Mouse (Mus musculus) MN1 (cell line): ENCODE results near the gene Slc16a7.

Experiments
- DNase-seq: peaks from one replicate; pipeline ENCODE4 v3.0.0-alpha.2; 2016; ENCODE audit warnings: low spot score

Gene Slc16a7

DNA sequence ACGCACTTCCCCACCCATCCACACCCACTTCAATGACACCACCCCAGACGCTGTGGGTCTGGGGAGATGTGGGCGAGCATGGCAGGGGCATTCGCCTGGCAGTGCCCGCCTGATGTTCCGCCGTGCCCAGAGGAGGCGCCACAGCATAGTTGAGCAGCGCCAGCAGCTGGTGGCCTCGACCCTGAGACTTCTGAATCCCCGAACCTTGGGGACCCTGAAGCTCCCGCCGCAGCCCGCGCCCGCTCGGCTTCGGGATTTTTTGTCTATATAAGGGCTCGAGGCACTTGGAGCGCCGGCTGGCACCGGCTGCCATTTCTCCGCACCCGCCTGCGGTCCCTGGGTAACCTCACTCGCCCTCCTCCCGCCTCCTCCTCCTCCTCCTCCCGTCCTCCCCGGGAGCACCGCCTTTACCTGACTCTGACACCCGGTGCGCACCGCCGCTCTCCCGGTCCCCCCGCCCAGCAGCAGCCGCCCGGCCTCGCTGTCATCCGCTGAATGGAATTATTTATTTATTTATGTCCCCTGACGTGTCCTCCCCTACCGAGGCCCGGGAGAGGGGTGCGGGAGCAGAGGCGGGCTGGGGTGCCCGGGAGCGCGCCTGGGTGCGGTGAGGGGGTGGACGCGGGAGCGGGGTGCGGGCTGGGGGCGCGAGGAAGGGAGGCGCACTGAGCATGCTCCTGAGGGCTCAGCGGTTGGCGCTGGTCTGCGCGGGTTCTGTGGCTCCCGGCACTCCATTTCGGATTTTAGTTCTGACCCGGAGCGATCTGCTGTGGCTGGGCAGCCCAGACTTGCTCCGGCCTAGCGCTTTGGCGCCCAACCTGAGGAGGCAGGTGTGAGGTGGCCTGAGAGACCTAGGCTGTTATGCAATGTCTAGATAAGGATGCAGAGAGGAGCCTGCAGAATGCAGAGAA lies at the start of gene Slc16a7:
Gene Slc16a7 (minus strand): TSS at position 590 of the 911 bp plus-strand sequence.
- DNase-seq, result no peak

- DNase-seq, result no peak
Observed at GRCm38 (mm10) chr10:125418795-125419194, 29.5 kb upstream of the Slc16a7 start.

GRCm38 (mm10) chr10:125399796-125400195 lies 10.5 kb upstream of the Slc16a7 start:
- no peak for DNase-seq

DNA sequence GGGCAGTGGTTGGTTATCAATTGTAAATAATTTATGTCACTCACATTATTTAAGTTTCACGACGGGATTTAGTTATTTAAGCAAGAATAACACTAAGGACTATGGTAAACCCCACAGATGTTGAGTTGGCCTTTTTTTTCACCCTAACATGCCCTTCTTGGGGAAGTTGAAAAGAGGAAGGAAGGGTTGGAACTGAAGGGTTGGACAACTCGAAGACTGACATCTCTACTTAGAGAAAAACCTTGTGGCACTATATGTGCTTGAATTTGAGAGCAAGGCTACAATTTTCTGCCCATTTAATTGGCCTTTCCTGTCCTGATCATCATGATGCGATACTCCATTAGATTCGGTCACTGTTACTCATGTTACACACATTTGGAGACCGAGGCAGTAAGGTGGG lies 746 bp upstream of the Slc16a7 start:
- DNase-seq, result no peak

DNA sequence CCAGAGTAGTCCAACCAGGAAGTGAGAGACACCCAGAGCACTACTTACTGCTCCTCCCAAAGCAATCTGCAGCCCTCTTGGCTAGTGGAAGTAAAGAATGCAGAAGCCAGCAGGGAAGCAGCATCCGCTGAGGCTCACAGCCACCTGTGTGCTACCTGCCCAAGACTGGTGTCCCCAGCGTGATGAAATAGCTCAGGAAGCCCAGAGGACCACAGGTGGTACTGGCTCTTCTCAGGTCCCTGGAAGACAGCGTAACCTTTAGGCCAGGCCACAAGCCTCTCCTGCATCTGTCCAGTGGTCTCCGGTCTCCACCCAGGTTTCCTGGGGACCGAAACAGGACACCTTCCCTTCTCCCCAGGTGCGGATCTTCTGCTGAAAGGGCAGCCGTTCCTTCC lies 787 bp downstream of the Slc16a7 start:
- DNase-seq, result no peak

DNA sequence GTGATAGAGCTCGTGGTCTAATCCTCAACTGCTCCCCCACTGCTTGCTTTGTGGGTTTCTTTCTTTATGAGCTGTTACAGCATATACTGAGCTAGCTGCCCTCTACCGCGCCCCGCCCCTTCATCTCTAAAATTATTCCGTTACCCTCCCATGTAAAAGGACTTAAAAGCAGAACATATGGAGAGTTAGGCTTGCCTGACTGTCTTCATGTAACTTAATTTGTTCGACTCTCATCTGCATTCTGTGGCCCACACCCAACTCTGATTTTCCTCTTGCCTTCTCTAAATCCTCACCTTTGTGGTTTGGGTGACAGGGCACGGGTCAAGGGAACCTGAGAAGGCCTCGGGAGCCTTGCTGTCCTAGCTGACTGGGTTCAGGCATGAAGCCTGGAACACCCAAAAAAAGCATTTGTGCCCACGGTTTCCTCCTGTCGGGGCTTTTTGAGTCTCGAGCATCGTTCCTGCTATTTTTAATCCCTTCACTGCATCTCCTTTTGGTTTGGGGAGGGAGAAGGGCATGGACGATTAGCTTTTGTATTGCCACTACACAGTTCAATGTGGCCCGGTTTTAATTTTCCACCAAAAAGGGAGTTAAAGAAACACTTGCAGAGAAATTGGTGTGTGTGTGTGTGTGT lies 1.4 kb downstream of the Slc16a7 start:
- DNase-seq, result no peak

DNA sequence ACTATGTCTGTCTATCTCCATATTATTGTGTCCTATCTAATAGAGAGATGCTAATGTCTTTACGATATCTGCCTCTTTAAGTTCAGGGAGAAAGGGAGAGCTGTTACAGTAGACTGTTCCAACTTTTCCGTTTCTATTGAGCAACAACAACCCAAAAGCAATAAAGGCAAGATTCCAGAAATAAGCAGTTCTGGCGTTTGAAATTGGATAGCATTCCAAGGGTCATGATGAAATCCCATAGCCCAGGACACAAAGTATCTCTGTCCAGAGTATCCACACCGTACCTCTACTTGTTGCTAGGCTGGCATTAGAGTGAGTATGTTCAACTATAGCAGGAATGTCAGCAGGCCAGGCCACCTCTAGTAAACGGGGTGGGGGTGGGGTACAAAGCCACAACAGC lies 13.7 kb downstream of the Slc16a7 start:
- DNase-seq, result no peak

DNA sequence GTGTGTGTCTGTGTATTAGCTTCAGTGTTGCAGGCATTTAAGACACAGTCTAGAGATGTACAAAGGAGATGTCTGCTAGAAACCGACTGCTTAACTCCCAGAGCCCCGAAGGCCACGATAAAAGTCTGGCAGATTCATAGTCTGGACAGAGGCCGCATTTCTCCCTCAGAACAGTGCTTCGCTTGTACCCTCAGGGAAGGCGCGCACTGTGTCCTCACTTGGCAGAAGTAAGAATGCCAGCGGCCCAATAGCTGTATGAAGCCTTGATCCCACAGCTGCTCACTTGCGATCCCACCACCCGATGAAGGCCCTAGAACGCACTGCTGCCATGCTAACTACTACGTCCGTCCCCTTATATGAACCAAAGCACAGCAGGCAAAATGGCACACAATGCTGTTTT lies 16.6 kb downstream of the Slc16a7 start:
- no peak for DNase-seq

DNA sequence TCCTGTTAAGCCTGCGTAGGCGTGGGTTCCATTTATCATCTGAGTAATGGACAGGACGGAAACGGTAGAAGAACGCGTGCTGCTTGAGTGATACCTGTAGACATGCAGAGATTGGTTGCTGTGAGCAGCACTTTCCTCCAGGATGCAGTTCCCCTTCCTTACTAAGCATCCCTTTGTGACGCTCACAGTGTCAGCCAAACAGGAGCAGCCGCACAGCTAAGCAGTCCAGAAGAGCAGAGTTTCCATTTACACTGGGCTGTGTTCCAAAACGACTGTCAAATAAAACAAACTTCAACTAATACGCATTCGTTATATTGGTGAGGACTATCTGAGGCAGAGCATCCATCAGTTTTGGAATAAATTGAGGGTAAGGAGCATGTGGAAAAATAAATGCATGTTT lies 17.8 kb downstream of the Slc16a7 start:
- DNase-seq, result no peak

DNA sequence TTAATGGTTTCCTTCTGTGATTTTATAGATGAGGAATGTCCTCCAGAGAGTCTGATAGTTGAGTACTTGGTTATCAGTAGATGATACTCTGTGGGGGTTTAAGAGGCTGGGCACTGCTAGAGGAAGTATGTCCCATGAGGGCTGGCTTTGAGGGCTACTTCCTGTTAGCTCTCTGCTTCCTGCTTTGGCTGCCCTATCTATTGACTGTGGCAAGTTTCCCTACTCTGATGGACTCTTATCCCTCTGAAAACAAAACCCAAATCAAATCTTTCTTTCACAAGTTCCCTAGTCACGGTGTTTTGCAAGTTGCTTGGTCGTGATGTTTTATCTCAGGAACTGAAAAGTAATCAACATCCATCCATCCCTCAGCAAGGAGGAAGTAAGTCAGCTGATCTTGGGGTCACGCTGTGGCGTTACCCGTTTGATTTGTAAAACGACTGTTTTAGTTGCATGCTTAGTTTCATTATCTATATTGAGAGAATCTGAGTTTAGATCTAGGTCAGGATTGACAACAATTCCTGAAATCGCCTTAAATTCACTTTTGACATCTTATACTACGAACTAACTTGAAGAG lies 19.1 kb downstream of the Slc16a7 start:
- DNase-seq, result no peak

- DNase-seq, result no peak
Observed at GRCm38 (mm10) chr10:125358479-125358878, 30.8 kb downstream of the Slc16a7 start.

DNA sequence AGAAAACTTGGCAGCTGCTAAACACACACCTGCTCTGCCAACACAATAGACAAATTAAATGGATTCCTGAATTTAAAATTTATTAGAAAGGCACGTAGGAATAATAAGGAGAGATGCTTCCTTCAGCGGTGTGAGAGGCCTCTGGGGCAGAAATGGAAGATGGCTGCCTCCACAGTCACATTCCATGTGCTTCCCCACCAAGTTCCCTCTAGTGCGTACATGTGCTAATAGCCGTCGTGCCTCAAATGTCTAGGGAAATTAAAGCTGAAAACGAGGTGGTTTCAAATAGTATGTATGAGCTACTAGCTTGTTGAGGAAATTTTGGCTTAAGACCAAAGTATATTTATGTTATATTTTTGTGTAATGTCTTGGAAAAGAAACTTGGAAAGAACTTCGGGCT lies 36.5 kb downstream of the Slc16a7 start:
- no peak for DNase-seq

GRCm38 (mm10) chr10:125348171-125348570 lies 41.1 kb downstream of the Slc16a7 start:
- DNase-seq, result no peak

GRCm38 (mm10) chr10:125347149-125347548 lies 42.1 kb downstream of the Slc16a7 start:
- no peak for DNase-seq

DNA sequence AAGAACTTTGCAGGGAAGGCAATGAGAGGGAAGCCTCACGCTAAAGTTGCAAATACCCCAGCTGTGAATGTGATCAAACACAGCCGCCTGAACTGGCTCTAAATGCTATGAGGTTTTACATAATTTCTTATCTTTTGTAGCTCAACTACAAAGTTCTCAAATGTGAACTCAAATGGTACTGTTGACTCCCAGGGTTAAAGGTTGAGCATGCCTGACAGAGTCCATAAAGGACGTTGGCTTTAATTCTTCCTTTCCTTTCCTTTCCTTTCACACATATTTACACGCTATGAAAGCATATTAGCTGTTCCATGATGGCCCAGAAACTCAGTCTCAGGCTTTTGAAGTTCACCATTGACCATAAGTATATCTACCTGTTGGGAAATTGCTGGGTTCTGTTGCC lies 42.9 kb downstream of the Slc16a7 start:
- DNase-seq, result no peak

- no peak for DNase-seq
Observed at GRCm38 (mm10) chr10:125345583-125345982, 43.7 kb downstream of the Slc16a7 start.

DNA sequence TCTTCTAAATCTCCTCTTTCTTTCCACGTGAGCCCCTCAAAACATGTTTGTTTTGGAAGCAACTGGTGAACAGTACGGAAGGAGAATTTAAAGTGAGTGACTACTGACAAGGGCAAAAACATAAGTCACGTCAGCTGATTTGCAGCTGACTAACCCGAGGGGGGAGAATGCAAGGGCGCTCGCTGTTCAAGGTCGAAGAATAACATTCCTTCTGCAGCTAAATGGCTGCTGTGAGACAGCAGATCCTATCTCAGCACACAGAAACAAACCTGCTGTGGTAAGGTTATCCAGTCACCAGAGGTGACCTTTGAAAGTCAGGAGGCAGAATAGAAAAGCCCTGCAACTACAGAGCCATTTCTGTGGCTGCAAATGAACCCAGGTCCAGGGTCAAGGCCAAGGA lies 47.1 kb downstream of the Slc16a7 start:
- no peak for DNase-seq

- no peak for DNase-seq
Observed at GRCm38 (mm10) chr10:125333799-125334198, 55.5 kb downstream of the Slc16a7 start.

DNA sequence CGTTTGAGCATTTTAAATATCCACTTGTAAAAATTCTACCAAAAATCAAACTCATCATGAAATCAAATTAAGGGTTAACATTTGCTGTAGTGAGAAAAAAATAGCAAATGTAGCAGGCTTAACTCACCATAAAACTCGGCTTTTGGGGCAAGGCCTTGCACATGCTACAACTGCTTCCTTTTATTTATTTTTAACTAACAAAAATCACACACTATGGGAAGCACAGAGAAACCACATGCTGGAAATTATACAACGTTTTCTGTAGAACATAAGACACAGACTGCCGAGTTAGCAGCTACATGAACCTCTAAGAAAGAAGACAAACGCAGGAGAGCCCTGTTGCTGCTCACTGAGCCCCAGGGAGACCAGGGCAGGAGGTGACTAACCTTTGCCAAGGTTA lies 57.9 kb downstream of the Slc16a7 start:
- no peak for DNase-seq

- no peak for DNase-seq
Observed at GRCm38 (mm10) chr10:125328331-125329063, 60.8 kb downstream of the Slc16a7 start.

DNA sequence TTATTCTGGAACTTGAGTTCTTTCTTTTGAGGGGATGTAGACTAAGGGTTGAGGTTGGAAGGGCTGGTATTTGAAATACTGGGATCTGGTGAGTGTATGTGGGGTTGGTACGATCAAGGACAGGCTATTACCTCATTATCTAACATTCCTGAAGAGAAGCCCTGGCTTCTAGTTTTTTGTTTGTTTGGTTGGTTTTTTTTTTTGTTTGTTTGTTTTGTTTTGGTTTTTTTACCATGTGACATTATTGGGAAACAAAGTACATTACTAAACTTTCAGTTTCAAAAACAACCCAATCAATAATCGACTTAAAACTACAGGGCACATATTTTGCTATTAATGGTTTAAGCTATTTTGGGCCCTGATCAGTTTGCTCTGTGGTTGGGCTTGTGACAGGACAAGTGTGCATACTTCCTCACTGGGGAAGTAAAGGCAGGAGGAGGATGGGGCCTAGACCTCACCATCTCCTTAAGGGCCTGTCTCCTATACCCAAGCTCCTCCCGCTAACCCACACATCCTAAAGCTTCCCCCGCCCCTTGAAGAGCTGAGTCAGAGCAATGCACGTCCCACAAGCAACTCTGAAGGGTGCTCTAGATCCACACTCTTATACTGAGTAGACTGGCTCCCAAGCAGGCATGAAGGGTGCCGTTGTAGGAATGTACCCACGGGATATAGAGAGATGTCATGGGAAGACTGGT lies 64.2 kb downstream of the Slc16a7 start:
- DNase-seq, result no peak
